Mouse (Mus musculus) spleen, adult 2 months (tissue): ENCODE data around the gene Foxp4.

Source experiments
- CTCF ChIP-seq: fragments of 200-500 bp; IDR thresholded peaks from 2 replicates; pipeline ENCODE4 v1.5.1; 2011; ENCODE audit warnings: mild to moderate bottlenecking, inconsistent platforms; ENCODE audit not compliant: insufficient read depth, insufficient read length, insufficient replicate concordance; ENCODE audit errors: extremely low read depth
- POLR2A ChIP-seq: fragments of 200-500 bp; IDR thresholded peaks from 2 replicates; pipeline ENCODE4 v1.6.1; 2011; ENCODE audit warnings: low read depth, low read length, inconsistent platforms

DNA sequence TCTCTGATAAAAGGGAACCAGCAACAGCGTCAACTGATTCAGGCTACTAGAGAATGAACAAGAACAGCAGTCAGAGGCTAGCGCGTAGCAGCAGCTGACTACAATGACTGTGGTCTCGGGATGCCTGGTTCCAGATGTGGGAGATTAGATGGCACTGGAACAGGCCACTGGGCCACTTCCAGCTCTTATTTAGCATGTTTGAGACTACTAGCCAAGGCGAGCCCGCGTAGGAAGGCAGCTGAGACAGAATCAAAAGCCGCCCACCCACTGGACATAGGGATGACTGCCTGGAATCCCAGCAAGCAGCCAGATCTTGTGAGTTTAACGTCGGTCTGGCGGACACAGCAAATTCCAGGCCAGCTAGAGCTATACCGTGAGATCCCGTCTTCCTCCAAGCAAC lies 43.1 kb downstream of the Foxp4 start:
- no peak for TF ChIP-seq POLR2A
- no peak for TF ChIP-seq CTCF
